Mouse (Mus musculus): ENCODE measurements at regions not wholly inside any gene's neighbourhood (a gene's known extent, or its start where the extent isn't known, plus 50 kb on each side); places are given as distances from the start of the nearest gene placed in this dataset.

DNA sequence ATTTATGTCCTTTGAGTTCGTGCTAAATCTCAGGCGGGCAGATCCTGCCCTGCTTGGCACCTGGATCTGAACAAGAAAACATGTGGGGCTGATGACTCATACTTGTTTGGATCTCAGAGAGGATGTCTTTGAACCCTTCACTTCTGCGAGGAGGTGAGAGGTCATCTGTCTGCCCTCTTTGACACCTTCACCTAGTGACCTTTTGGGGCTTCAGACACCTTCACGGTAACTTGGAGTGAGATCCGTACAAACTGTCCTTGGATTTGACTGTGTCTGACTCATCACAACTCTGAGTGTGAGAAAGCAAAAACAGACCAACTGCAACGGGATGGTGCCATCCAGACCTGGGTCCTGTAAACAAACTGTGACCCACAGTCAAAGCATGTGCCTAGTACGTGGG is 243.6 kb upstream of the Klf4 start:
- TF ChIP-seq CTCF (conservative IDR thresholded peaks at IDR 0.05; ENCODE audit: low read length) (no peak), POU5F1 (IDR thresholded peaks at IDR 0.05; ENCODE audit: borderline replicate concordance, low read length) (no peak)

Data from E14TG2a.4 (cell line).